Mouse (Mus musculus): Measurements from ENCODE around the gene Hist1h4b. TPM values are rescaled to one million over a fixed set of nuclear protein-coding genes. Genes with fewer than 3 reads are reported as not detected.
A peak's percentile ranks its signal among the peaks of the same experiment; 100 is the strongest.
"Not testable (repeated sequence)": the region's sequence is repeated elsewhere in the genome, so short reads cannot be mapped to it uniquely, and the experiment has no call there.

Hist1h4b gene
- total and polyA plus RNA-seq, 2 experiments = 63.4 TPM; not detected in 1

- under 1% methylated on average over 67 of the region's 72 CpGs for WGBS
These were observed 4.4 kb downstream of the Hist1h4b start, which contains the start of gene Hist1h4a for GRCm38 (mm10) chr13:23760972-23761864. Gene Hist1h4a (minus strand): TSS chr13:23761230.

GRCm38 (mm10) chr13:23761871-23762821, 5.3 kb downstream of the Hist1h4b start, which contains the start of gene Hist1h3a:
Gene Hist1h3a (minus strand): TSS chr13:23762386.
- not testable (repeated sequence) for H3K36me3 ChIP-seq (ENCODE audit: control insufficient read depth, insufficient read depth, low read length); H3K79me2 ChIP-seq (ENCODE audit: control insufficient read depth, insufficient read depth, low read length); H3K27me3 ChIP-seq (ENCODE audit: control insufficient read depth, insufficient read depth, low read length)
- WGBS = under 1% methylated on average over 45 of the region's 52 CpGs
- TF ChIP-seq POLR2A (IDR thresholded peaks at IDR 0.05; ENCODE audit: extremely low read depth, insufficient read depth, low read length) = 0 out of 2 replicates have a peak, but pooled peaks have one; percentile 73
- Histone ChIP-seq H3K4me3 (ENCODE audit: insufficient read depth, low read depth, low read length) (peak within 1 kb of the TSS; percentile 66), H3K4me1 (ENCODE audit: control insufficient read depth, insufficient read depth, low read length) (peaks cover 17% of the 10 kb centered on the region; the same call in 1 of the 2 replicates), H3K27ac (replicated peaks; ENCODE audit: insufficient read depth, low read depth, low read length) (peak within 1 kb of the TSS; percentile 65), H3K9ac (ENCODE audit: low read depth, low read length) (peak within 1 kb of the TSS; percentile 72)
- DNase-seq (ENCODE audit: extremely low read depth, low read depth, low spot score) = peak; percentile 96

More at GRCm38 (mm10) chr13:23760972-23761864, 4.4 kb downstream of the Hist1h4b start, which contains the start of gene Hist1h4a:
- H3K4me1 ChIP-seq (ENCODE audit: control insufficient read depth, insufficient read depth, low read length) = peaks cover 11% of the 10 kb centered on the region; the same call in 1 of the 2 replicates
- H3K36me3 ChIP-seq (ENCODE audit: control insufficient read depth, insufficient read depth, low read length) = no peaks in the 10 kb centered on the region
- peak within 1 kb of the TSS; percentile 67 for H3K4me3 ChIP-seq (ENCODE audit: insufficient read depth, low read depth, low read length)
- TF ChIP-seq POLR2A (IDR thresholded peaks at IDR 0.05; ENCODE audit: extremely low read depth, insufficient read depth, low read length) (peak; percentile 64; the same call in 1 of the 2 replicates), CTCF (IDR thresholded peaks at IDR 0.05; ENCODE audit: low read depth, low read length) (no peak)
- no peaks in the 10 kb centered on the region for H3K79me2 ChIP-seq (ENCODE audit: control insufficient read depth, insufficient read depth, low read length)
- H3K27me3 ChIP-seq (ENCODE audit: control insufficient read depth, insufficient read depth, low read length) = no peaks in the 10 kb centered on the region
- peak; percentile 87 for DNase-seq (ENCODE audit: extremely low read depth, low read depth, low spot score)
- peak within 1 kb of the TSS; percentile 62; the same call in 1 of the 2 replicates for H3K27ac ChIP-seq (replicated peaks; ENCODE audit: insufficient read depth, low read depth, low read length)
- H3K9ac ChIP-seq (ENCODE audit: low read depth, low read length) = peak within 1 kb of the TSS; percentile 72

DNA sequence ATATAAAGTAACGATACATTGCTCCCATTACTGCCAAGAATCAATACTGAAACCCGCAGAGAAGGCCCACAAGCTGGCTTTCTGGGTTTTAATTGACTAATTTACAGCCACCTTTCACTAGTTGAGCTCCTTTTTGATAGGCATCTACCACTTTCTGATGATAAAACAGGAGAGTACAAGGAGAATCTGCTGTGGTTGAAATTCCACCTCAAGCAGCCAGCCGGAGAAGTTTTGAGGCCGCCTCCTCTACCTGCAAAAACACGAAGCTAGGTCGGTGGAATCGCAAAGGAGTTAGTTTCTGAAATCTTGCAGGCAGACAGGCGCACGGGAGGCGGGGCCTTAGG, 6.4 kb downstream of the Hist1h4b start:
- WGBS = under 1% methylated on average over 10 of the region's 10 CpGs
- H3K4me3 ChIP-seq (ENCODE audit: insufficient read depth, low read depth, low read length) = no peak overlapping the region
- H3K4me1 ChIP-seq (ENCODE audit: control insufficient read depth, insufficient read depth, low read length) = peaks cover 14% of the 10 kb centered on the region; the same call in 1 of the 2 replicates

GRCm38 (mm10) chr13:23763586-23764323, 6.9 kb downstream of the Hist1h4b start, which contains the start of gene Hist1h1a:
Gene Hist1h1a (plus strand): TSS chr13:23763666.
- Histone ChIP-seq H3K27me3 (ENCODE audit: control insufficient read depth, insufficient read depth, low read length) (no peaks in the 10 kb centered on the region), H3K27ac (replicated peaks; ENCODE audit: insufficient read depth, low read depth, low read length) (peak within 1 kb of the TSS; percentile 65), H3K79me2 (ENCODE audit: control insufficient read depth, insufficient read depth, low read length) (no peaks in the 10 kb centered on the region), H3K4me1 (ENCODE audit: control insufficient read depth, insufficient read depth, low read length) (peaks cover 14% of the 10 kb centered on the region; the same call in 1 of the 2 replicates), H3K9ac (ENCODE audit: low read depth, low read length) (peak within 1 kb of the TSS; percentile 74), H3K4me3 (ENCODE audit: insufficient read depth, low read depth, low read length) (peak within 1 kb of the TSS; percentile 69), H3K36me3 (ENCODE audit: control insufficient read depth, insufficient read depth, low read length) (no peaks in the 10 kb centered on the region)
- DNase-seq (ENCODE audit: extremely low read depth, low read depth, low spot score) = peak; percentile 87
- TF ChIP-seq CTCF (IDR thresholded peaks at IDR 0.05; ENCODE audit: low read depth, low read length) = no peak
- TF ChIP-seq POLR2A (IDR thresholded peaks at IDR 0.05; ENCODE audit: extremely low read depth, insufficient read depth, low read length) = 0 out of 2 replicates have a peak, but pooled peaks have one; percentile 49
- WGBS = 6% methylated on average over 34 of the region's 34 CpGs

More for the DNA sequence above, 6.4 kb downstream of the Hist1h4b start:
- peak overlapping the region; percentile 65 for H3K27ac ChIP-seq (replicated peaks; ENCODE audit: insufficient read depth, low read depth, low read length)
- no peaks in the 10 kb centered on the region for H3K79me2 ChIP-seq (ENCODE audit: control insufficient read depth, insufficient read depth, low read length)
- H3K36me3 ChIP-seq (ENCODE audit: control insufficient read depth, insufficient read depth, low read length) = no peaks in the 10 kb centered on the region
- DNase-seq (ENCODE audit: extremely low read depth, low read depth, low spot score) = no peak
- H3K9ac ChIP-seq (ENCODE audit: low read depth, low read length) = peak overlapping the region; percentile 33; the same call in 1 of the 2 replicates
- no peaks in the 10 kb centered on the region for H3K27me3 ChIP-seq (ENCODE audit: control insufficient read depth, insufficient read depth, low read length)
- no peak for TF ChIP-seq POLR2A (IDR thresholded peaks at IDR 0.05; ENCODE audit: extremely low read depth, insufficient read depth, low read length)
- no peak for TF ChIP-seq CTCF (IDR thresholded peaks at IDR 0.05; ENCODE audit: low read depth, low read length)
